Mouse (Mus musculus): ENCODE data around the gene Wasf2. TPM values are rescaled to one million over a fixed set of nuclear protein-coding genes. Genes with fewer than 3 reads are reported as not detected.
A peak's percentile ranks its signal among the peaks of the same experiment; 100 is the strongest.

Wasf2 gene
- polyA plus RNA-seq, 1 experiment from 2014 or later: 42.9 TPM

- ATAC-seq: peak; percentile 75
- peaks cover 49% of the 10 kb centered on the region for H3K27me3 ChIP-seq
- no peak within 1 kb of the TSS for H3K27ac ChIP-seq
- peak within 1 kb of the TSS; percentile 71 for H3K9ac ChIP-seq
- no peaks in the 10 kb centered on the region for H3K9me3 ChIP-seq (replicated peaks)
- H3K36me3 ChIP-seq (ENCODE audit: poor library complexity, severe bottlenecking): no peaks in the 10 kb centered on the region
- peak within 1 kb of the TSS; percentile 98 for H3K4me2 ChIP-seq
- peak within 1 kb of the TSS; percentile 68 for H3K4me3 ChIP-seq
- peaks cover 22% of the 10 kb centered on the region for H3K4me1 ChIP-seq
- under 1% methylated on average over 48 of the region's 52 CpGs for WGBS
These were observed 81.7 kb downstream of the Wasf2 start, which contains the start of the genes Cd164l2 and Gpr3 for GRCm38 (mm10) chr4:133211751-133212561. Cd164l2 (plus strand) TSS chr4:133212131. Gpr3 (minus strand) TSS chr4:133212536.

- H3K4me1 ChIP-seq: peaks cover 22% of the 10 kb centered on the region
- H3K9me3 ChIP-seq (replicated peaks): no peaks in the 10 kb centered on the region
- H3K36me3 ChIP-seq (ENCODE audit: poor library complexity, severe bottlenecking): no peaks in the 10 kb centered on the region
- 1% methylated on average over 42 of the region's 44 CpGs for WGBS
- peak overlapping the region; percentile 98 for H3K4me2 ChIP-seq
- no peak overlapping the region for H3K27ac ChIP-seq
- peak overlapping the region; percentile 68 for H3K4me3 ChIP-seq
- peak overlapping the region; percentile 71 for H3K9ac ChIP-seq
- H3K27me3 ChIP-seq: peaks cover 49% of the 10 kb centered on the region
- peak; percentile 84 for ATAC-seq
These were observed 82.4 kb downstream of the Wasf2 start for GRCm38 (mm10) chr4:133212562-133213267.

- H3K27me3 ChIP-seq: peaks cover 49% of the 10 kb centered on the region
These were observed 82.9 kb downstream of the Wasf2 start for GRCm38 (mm10) chr4:133213268-133213590.

GRCm38 (mm10) chr4:133213661-133214060 is 83.4 kb downstream of the Wasf2 start:
- Histone ChIP-seq H3K9me3 (replicated peaks) (no peaks in the 10 kb centered on the region), H3K27ac (no peak overlapping the region), H3K27me3 (peaks cover 49% of the 10 kb centered on the region), H3K9ac (no peak overlapping the region), H3K4me2 (peak overlapping the region; percentile 98), H3K4me3 (peak overlapping the region; percentile 68; the same call in 1 of the 2 replicates), H3K4me1 (peaks cover 22% of the 10 kb centered on the region), H3K36me3 (ENCODE audit: poor library complexity, severe bottlenecking) (no peaks in the 10 kb centered on the region)
- no peak for ATAC-seq
- 7% methylated on average over 10 of the region's 10 CpGs for WGBS

More at GRCm38 (mm10) chr4:133213268-133213590, 82.9 kb downstream of the Wasf2 start:
- H3K27ac ChIP-seq: no peak overlapping the region
- H3K4me3 ChIP-seq: peak overlapping the region; percentile 68
- peak overlapping the region; percentile 98 for H3K4me2 ChIP-seq
- H3K9me3 ChIP-seq (replicated peaks): no peaks in the 10 kb centered on the region
- 0% methylated on average over 8 of the region's 9 CpGs for WGBS
- no peak overlapping the region for H3K9ac ChIP-seq
- H3K4me1 ChIP-seq: peaks cover 22% of the 10 kb centered on the region
- peak; percentile 12; the same call in 1 of the 2 replicates for ATAC-seq
- H3K36me3 ChIP-seq (ENCODE audit: poor library complexity, severe bottlenecking): no peaks in the 10 kb centered on the region

GRCm38 (mm10) chr4:133217641-133218040 is 87.3 kb downstream of the Wasf2 start:
- Histone ChIP-seq H3K27ac (no peak overlapping the region), H3K27me3 (peaks cover 62% of the 10 kb centered on the region), H3K36me3 (ENCODE audit: poor library complexity, severe bottlenecking) (no peaks in the 10 kb centered on the region), H3K9me3 (replicated peaks) (no peaks in the 10 kb centered on the region), H3K9ac (peak overlapping the region; percentile 30; the same call in 1 of the 2 replicates), H3K4me1 (peaks cover 15% of the 10 kb centered on the region), H3K4me3 (no peak overlapping the region), H3K4me2 (no peak overlapping the region)
- WGBS: 0% methylated on average over 5 of the region's 5 CpGs
- no peak for ATAC-seq

GRCm38 (mm10) chr4:133218745-133219144 is 88.4 kb downstream of the Wasf2 start:
- no peak overlapping the region for H3K27ac ChIP-seq
- H3K27me3 ChIP-seq: peaks cover 54% of the 10 kb centered on the region
- no peak overlapping the region for H3K4me2 ChIP-seq
- no peaks in the 10 kb centered on the region for H3K36me3 ChIP-seq (ENCODE audit: poor library complexity, severe bottlenecking)
- no peak overlapping the region for H3K4me3 ChIP-seq
- H3K4me1 ChIP-seq: peaks cover 6% of the 10 kb centered on the region
- WGBS: 88% methylated on average over 3 of the region's 3 CpGs
- H3K9ac ChIP-seq: no peak overlapping the region
- no peaks in the 10 kb centered on the region for H3K9me3 ChIP-seq (replicated peaks)
- ATAC-seq: no peak

- no peaks in the 10 kb centered on the region for H3K9me3 ChIP-seq (replicated peaks)
- no peak overlapping the region for H3K27ac ChIP-seq
- peaks cover 6% of the 10 kb centered on the region for H3K4me1 ChIP-seq
- H3K9ac ChIP-seq: peak overlapping the region; percentile 21; the same call in 1 of the 2 replicates
- H3K4me3 ChIP-seq: peak overlapping the region; percentile 28
- H3K4me2 ChIP-seq: peak overlapping the region; percentile 57
- H3K27me3 ChIP-seq: peaks cover 39% of the 10 kb centered on the region
- no peaks in the 10 kb centered on the region for H3K36me3 ChIP-seq (ENCODE audit: poor library complexity, severe bottlenecking)
- WGBS: under 1% methylated on average over 25 of the region's 25 CpGs
- ATAC-seq: no peak
These were observed 90.4 kb downstream of the Wasf2 start for GRCm38 (mm10) chr4:133220656-133221055.

GRCm38 (mm10) chr4:133221701-133222100 is 91.4 kb downstream of the Wasf2 start:
- WGBS: 83% methylated on average over 8 of the region's 8 CpGs
- no peak overlapping the region for H3K27ac ChIP-seq
- no peaks in the 10 kb centered on the region for H3K9me3 ChIP-seq (replicated peaks)
- H3K4me1 ChIP-seq: peaks cover 6% of the 10 kb centered on the region
- ATAC-seq: no peak
- H3K4me3 ChIP-seq: no peak overlapping the region
- no peak overlapping the region for H3K9ac ChIP-seq
- H3K36me3 ChIP-seq (ENCODE audit: poor library complexity, severe bottlenecking): no peaks in the 10 kb centered on the region
- H3K27me3 ChIP-seq: peaks cover 39% of the 10 kb centered on the region
- no peak overlapping the region for H3K4me2 ChIP-seq

GRCm38 (mm10) chr4:133223875-133224274 is 93.6 kb downstream of the Wasf2 start:
- Histone ChIP-seq H3K36me3 (ENCODE audit: poor library complexity, severe bottlenecking) (no peaks in the 10 kb centered on the region), H3K4me3 (no peak overlapping the region), H3K4me2 (no peak overlapping the region), H3K9ac (no peak overlapping the region), H3K27me3 (peaks cover 39% of the 10 kb centered on the region), H3K9me3 (replicated peaks) (no peaks in the 10 kb centered on the region), H3K27ac (no peak overlapping the region), H3K4me1 (peaks cover 6% of the 10 kb centered on the region)
- WGBS: 47% methylated on average over 5 of the region's 5 CpGs
- ATAC-seq: no peak

- no peak overlapping the region for H3K27ac ChIP-seq
- 0 out of 2 replicates have a peak, but pooled peaks cover under 1% of the 10 kb centered on the region for H3K4me1 ChIP-seq
- no peak overlapping the region for H3K4me3 ChIP-seq
- H3K4me2 ChIP-seq: no peak overlapping the region
- no peak for ATAC-seq
- H3K36me3 ChIP-seq (ENCODE audit: poor library complexity, severe bottlenecking): no peaks in the 10 kb centered on the region
- H3K27me3 ChIP-seq: peaks cover 19% of the 10 kb centered on the region
- H3K9ac ChIP-seq: no peak overlapping the region
- H3K9me3 ChIP-seq (replicated peaks): no peaks in the 10 kb centered on the region
- 76% methylated on average over 10 of the region's 10 CpGs for WGBS
These were observed 95.8 kb downstream of the Wasf2 start for GRCm38 (mm10) chr4:133226073-133226472.

GRCm38 (mm10) chr4:133227636-133228035 is 97.3 kb downstream of the Wasf2 start:
- no peak overlapping the region for H3K4me3 ChIP-seq
- H3K4me1 ChIP-seq: no peaks in the 10 kb centered on the region
- H3K27ac ChIP-seq: no peak overlapping the region
- peaks cover 3% of the 10 kb centered on the region; the same call in 1 of the 2 replicates for H3K27me3 ChIP-seq
- H3K4me2 ChIP-seq: no peak overlapping the region
- WGBS: 76% methylated on average over 8 of the region's 8 CpGs
- H3K36me3 ChIP-seq (ENCODE audit: poor library complexity, severe bottlenecking): no peaks in the 10 kb centered on the region
- H3K9me3 ChIP-seq (replicated peaks): no peaks in the 10 kb centered on the region
- no peak for ATAC-seq
- no peak overlapping the region for H3K9ac ChIP-seq

- Histone ChIP-seq H3K9me3 (replicated peaks) (no peaks in the 10 kb centered on the region), H3K4me2 (no peak overlapping the region), H3K27me3 (0 out of 2 replicates have a peak, but pooled peaks cover under 1% of the 10 kb centered on the region), H3K27ac (no peak overlapping the region), H3K4me1 (no peaks in the 10 kb centered on the region), H3K9ac (no peak overlapping the region), H3K4me3 (no peak overlapping the region), H3K36me3 (ENCODE audit: poor library complexity, severe bottlenecking) (no peaks in the 10 kb centered on the region)
- ATAC-seq: no peak
- WGBS: 78% methylated on average over 8 of the region's 8 CpGs
These were observed 99.3 kb downstream of the Wasf2 start for GRCm38 (mm10) chr4:133229582-133229981.
